Mouse (Mus musculus): Measurements from ENCODE around the gene Sypl2.
"Not testable (repeated sequence)": the region's sequence is repeated elsewhere in the genome, so short reads cannot be mapped to it uniquely, and the experiment has no call there.

Gene Sypl2

DNA sequence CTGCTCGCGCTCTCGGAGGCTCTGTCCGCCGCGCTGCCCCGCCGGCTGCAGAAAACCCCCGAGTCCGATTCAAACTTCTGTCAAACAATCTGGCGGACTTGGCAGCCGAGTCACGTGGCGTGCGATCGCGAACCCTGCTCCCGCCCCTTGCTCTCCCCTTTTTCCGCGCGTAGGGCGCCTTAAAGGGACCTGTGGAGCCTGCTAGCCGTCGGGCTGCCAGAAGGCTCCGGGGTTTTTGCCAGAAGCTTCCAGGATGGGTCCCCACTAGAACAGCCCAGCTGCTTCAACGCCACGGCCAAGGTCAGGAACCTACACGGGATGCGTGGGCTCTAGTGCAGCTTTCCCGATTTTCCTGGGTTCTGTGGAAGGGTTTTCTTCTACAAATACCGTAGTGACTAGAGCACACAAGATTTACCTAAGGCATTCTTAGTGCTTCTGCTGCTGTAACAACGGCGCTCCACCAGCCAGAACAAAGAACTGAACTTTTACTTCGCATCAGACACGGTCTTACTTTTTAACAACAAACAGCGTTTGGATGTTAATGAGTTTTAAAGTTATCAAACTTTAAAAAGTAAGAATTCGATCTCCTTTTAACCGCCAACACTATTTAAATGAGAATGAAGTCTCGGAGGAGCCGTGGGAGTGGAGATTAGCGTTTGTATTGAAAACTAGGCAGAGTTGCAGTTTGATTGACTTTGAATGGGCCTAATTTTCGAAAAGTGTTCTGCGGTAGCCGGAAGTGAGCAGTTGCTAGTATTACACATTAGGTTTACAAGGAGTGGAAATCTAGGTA lies at the start of gene Sypl2:
Sypl2 (minus strand) TSS at position 91 of the 793 bp plus-strand sequence.
- peak; percentile 72 to 82 for DNase-seq

DNA sequence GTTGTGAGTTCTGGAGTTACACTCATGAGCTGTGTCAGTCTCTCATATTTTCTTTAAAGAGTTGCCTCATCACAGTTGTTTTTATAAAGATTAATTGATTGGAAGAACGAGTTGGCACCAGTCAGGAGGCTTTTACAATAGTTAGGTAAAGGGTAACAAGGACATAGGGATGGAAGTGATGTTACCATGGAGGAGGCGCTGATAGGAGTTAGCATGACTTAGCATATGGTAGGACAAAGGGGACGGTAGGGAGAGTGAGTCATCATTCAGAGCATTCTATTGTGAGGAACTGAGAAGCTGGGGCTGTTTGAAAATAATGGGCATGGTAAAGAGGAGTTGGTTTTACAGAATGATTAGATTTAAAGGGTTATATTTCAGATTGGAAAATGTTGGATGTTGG lies 32.9 kb upstream of the Sypl2 start:
- DNase-seq: no peak

DNA sequence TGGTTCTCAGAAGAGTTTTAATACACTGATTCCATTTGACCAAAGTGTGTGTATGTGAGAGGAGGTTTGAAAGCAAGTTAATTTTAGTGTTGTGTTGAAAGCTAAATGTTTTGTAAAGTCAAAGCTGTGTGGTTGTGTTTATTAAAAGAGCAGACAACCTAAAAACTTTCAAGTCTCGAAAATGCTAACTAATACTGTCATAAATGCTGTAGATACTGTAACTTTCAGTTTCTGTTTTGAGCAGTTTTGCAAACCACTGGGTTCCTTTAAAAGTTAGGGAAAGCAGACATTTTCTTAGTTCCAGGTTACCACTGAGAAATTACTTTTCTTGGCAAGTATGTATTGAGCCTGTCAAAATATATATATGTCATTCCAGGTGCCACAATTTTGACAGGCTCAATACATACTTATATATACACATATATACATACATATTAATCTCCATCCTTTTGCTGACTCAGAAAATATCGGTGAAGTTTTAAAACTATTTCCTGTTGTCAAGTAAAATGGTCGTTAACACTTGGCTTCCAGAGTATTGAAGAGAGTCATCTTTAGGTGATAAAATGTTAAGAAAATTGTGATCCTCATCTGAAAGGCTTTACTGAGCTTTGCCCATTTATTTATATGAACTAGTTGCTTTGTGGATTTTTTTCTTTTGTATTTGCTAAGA lies 31.5 kb upstream of the Sypl2 start:
- no peak for DNase-seq

DNA sequence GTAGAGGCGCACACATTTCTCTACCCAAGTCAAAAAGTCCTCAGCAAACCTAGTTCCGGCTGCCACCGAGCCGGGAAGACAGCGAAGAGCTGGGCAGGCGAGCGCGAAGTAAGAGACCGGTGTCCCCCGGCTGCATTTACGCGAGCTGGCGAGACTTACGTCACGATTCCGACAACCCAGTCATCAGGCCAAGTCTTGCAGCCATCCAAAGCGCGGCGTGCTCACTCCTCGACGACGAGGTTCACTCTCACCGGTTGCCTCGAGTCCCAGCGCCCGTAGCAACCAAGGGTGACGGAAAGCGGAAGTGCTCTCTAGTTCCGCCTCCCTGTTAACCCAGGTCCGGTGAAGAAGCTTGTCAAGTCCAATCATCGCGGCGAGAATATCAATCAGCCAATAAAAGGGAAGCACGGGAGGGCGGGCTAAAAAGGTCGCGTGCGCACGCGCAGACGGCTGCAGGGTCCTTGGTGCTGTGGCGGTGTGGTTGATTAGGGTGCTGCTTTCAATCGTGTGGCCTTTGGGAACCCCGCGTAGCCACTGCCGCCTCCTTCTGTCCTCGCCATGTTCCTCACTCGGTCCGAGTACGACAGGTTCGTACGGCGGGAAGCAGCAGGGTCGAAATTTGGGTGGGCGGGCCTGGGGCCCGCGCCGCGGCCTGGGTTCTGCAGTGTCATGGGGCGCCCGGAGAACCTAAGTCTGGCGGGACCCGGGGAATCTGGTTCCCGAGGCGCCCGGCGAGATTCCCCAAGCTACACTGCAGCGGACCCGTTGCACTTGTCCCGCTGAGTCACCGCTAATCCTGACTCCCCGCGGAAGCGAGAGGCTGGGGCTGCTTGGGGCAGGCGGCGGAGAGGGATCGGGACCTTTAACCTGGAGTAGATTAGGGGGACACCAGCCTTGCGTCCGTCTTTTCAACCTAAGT lies 30.5 kb upstream of the Sypl2 start, which contains the start of gene Psma5:
Psma5 (plus strand) TSS at position 208 of the 919 bp plus-strand sequence.
- peak; percentile 96 to 97 for DNase-seq

DNA sequence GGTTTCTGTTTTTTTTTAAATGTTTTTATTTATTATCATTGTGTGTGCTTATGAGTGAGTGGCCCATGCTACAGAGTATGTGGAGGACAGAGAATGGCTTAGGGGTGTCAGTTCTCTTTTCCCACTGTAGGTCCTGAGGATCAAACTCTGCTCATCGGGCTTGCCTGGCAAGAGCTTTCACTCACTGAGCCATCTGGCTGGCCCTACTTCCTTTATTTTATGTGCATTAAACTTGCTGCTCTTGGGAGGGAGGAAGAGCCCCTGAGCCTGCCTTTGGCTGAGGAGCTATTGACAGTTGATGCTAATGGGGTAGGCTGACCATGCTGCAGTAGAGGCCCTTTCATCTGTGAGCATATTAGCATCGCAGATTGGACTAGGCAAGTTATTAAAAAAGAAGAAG lies 20.4 kb upstream of the Sypl2 start:
- DNase-seq: no peak

DNA sequence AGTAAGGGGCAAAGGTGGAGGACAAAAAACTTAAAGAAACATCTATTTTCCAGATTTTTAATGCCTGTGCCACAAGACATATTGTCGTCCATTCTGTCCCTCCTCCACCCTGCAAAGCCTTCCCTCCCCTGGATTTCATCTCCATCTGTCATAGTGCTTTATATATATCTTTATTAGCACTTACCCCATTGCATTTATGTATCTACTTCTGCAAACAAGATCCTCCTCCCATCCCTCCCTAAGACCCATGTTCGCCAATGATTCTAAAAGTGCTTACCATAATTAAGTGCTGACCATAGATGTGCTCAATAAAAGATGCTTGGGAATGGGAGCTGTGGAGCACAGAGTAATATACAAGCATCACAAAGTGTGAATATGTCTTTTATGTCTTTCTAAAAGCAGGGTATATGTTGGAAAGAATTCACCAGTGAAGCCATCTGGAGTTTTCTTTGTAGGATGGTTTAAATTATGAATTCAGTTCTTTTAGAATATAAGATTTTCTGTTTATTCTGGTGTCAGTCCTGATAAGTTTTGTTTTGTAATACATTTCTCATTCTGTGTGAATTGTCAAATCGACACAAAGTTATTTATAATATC lies 14.9 kb upstream of the Sypl2 start:
- no peak for DNase-seq

DNA sequence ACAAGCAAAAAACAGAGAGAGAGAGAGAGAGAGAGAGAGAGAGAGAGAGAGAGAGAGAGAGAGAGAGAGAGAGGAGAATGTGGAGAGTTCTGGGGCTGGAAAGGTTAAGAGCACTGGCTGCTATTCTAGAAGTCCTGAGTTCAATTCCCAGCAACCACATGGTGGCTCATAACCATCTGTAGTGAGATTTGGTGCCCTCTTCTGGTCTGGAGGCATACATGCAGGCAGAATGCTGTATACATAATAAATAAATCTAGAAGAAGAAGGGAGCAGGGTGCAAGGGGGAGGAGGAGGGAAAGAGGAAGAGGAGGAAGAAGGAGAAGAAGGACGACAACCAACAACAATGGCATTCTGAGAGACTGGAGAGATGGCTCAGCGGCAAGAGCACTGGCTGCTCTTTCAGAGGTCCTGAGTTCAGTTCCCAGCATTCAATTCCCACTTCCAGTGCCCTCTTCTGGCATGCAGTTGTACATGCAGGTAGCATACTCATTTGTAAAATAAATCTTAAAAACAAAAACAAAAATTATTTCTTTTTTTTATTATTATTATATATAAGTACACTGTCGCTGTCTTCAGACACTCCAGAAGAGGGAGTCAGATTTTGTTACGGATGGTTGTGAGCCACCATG lies 11.1 kb upstream of the Sypl2 start:
- DNase-seq: not testable (repeated sequence)

DNA sequence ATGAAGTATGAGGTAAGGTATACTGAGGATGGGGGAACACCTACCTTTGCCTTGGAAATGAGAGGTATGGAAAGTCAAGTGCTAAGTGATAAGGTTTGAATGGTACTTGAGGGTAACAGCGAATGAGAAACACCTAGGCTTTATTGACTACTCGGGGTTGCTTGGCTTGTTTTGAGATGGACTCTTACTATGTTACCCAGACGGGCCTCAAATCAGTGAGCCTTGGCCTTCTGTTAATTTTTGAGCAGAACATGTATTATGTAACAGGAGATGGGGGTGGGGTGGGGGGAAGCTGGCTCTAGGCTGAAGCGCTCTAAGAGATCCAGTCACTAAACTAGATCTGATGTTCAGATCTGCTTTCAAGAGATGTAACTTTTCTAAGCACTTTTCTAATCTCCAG lies 5.2 kb upstream of the Sypl2 start:
- no peak for DNase-seq

DNA sequence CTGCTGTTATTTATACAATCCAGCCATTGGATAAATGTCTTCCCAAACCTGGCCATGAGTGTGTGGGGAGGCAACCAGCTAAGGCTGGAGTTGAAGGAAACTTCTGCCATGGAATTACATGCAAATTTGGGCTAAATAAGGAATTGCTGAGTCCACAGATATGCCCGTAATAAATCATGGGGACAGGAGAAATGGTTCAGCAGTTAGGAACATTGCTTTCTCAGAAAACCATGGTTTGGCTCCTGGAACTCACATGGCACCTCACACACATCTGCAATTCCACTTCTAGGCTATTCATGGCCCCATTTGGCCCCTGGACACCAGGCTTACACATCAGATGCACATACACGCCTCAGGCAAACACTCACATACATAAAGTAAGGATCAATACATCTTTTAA lies 1.1 kb upstream of the Sypl2 start:
- no peak for DNase-seq

DNA sequence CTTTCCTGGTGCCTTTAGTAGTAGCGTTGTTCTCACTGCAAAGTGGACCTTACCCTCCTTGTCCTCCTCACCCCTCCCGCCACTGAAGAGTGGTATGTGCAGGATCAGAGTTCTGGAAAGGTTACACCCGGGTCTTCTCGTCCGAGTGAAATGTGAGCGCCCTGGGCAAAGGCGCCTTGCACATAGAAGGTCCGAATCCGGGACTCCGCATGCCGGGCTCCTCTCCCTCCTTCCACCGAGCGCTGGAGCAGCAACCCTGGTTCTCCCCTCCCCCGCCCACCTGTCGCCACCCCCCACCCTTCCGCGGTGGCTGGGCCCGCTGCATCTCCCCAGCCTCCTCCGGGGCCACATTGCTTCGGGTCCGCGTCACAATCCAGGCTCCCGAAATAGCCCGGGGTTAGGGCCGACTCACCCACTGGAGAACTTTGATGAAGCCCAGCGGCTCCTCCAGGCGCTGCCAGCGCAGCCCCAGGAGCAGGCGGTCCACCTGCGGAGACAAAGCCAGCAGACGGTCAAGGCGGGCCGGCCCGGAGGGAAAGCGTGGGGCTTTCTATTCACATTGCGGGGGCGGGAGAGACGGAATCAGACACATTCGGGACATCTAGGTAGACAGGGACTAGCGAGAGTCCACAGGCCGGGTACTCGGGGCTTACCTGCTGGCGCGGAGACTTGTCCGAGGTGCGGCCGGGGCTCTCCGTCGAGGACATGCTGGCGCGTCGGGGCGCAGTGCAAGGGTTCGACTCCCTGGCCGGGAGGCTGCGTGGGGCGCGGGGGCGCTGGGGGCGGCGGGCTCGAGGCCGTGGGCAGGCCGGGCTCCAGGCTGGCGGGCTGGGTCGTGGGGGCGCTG lies 514 bp downstream of the Sypl2 start:
- peak; percentile 45 to 67 for DNase-seq

DNA sequence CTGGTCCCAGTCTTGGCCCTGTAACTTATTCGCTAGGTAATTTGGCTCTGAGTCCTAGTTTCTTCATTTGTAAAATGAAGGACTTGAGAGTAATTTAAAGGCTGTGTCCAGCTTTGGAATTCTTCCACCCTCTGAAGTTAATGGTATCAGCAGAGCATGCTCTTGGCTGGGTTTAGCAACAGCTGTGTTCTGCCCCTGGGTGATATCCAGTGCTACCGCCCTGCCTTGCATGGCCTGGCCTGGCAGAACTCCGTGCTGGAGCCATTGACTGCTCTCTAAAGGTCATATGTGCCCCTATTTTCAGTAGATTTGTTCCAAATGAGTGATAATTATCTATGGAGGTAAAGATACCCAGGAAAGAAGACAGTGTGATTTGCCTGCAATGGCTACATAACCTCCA lies 5.8 kb downstream of the Sypl2 start:
- no peak for DNase-seq

DNA sequence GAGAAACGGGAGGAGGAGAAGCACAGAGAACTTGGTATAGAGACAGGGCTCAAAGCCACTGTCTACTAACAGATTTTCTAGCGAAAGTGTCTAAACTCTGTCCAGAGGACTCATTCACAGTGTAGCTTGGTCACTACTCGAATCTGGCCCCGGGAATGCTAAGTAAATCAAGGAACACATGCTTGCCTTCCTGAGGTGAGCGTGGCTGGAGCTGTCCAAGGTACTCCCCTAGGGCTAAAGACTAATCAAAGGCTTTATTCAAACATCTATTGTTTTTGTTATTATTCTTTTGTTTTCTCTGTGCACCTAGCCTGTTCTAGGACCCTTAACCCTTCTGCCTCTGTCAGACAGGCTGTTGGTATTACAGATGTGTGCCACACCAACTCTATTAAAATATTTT lies 11.7 kb downstream of the Sypl2 start:
- DNase-seq: peak; percentile 63 to 67

DNA sequence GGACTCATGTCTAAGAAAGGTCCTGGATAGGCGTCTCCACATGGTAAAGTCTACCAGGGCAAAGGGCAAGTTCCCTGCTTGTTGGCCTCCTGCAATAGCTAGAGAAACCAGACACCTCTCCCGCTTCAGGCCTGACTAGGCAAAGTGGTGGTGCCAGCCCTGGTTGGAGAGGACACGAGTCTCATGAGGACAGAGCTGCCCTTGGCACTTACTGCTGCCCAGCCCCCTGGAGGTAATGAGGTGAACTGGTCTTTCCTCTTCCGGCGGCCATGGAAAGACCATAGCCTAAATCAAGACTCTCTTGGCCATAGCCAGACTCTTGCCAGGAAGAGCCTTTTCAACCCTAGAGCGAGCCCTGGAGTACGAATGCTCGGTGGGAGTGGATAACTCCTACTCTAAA lies 14.0 kb downstream of the Sypl2 start:
- DNase-seq: peak in 1 of 2 experiments; percentile 43

DNA sequence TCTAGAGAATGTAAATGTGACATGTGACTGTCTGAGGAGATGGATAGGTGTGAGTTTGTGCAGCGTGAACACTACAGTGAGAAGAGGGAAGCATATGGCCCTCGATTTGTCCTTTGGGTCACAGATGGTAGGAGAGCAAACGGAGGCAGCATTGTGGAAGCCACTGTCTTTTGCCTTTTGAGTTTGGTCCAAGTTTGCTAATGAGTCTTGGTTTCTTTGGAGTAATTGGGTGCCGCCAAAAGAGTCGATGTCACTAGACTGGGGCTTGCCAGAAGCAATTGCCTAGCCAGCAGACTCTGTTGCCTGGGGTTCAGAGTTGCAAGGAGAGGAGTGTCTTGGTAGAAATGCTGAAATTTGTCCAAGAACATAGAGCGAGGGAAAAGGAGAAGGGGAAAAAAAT lies 14.6 kb downstream of the Sypl2 start:
- no peak for DNase-seq

DNA sequence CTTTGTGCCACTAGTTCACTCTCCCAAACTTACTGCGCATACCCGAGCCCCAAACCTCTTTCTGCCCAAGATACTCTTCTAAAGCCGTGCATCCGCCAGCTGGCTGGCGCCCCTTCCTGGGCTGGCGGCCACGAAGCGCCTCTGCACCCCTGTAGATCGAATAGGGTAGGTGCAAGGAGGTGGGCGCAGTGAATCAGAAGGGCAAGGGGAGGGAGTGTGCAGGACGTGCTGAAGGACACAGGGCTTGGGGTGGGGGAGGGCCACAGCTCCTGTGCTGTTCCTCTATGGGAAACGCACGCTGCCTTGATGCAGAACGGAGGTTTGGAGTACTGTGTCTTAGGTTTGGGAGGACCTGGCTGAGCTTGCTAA lies 15.7 kb downstream of the Sypl2 start, which contains the start of gene Atxn7l2:
Atxn7l2 (minus strand) TSS at position 164 of the 369 bp plus-strand sequence.
- peak; percentile 63 to 78 for DNase-seq

DNA sequence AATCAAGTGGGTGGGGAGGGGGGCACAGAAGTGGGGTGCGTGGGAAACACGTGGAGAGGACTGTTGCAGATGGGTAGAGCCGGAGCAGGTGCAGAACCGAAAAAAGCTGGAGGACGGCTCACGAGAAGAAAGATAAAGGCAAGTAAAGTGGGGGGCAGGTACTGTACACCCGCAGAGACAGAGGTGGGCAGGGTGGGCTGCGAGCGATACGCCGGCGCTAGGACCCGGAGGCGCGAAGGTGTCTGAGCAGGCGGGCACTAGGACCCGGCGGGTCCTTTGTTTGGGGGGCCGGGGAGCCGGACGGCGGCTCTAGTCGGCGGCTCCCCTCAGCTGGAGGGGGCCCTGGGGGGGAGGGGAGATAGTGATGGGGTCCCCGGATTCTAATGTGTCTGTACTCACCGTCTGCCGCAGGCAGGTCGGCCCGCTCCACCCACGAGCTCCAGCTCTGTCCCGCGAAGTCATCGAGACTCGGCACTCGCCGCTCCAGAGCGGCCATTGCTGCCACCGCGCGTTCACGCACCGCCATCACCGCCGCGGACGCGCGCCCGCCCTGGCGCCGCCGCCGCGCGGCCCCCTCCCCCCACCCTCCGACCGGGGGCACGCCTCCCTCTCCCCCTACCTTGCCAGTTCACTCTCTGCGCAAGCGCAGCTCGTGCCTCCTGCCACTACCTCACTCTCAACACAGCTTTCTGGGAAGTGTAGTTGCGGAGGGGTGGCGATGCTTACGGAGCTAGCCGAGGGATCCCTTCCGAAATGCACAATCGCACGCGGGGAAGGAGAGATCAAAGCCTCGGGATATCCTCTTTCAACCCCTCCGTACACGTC lies 16.3 kb downstream of the Sypl2 start:
- DNase-seq: peak; percentile 93 to 96

DNA sequence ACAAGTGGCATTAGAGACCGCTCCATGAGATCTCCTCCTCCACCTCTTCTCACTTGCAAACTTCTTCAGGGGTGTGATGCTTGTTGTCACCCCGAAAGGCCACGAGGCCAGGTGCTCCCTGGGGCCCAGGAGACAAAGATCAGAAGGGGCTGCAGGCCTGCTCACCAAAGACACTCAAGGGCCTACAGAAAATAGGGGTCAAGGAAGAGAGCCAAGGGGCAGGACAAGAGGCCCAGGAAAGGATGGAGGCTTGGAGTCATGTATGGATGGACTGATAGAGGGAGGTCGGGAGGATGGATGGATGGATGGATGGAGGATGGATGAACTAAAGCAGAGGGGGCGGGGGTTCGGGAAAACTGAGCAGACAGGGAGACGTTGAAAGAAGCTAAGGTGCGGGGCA lies 16.9 kb downstream of the Sypl2 start:
- no peak for DNase-seq

DNA sequence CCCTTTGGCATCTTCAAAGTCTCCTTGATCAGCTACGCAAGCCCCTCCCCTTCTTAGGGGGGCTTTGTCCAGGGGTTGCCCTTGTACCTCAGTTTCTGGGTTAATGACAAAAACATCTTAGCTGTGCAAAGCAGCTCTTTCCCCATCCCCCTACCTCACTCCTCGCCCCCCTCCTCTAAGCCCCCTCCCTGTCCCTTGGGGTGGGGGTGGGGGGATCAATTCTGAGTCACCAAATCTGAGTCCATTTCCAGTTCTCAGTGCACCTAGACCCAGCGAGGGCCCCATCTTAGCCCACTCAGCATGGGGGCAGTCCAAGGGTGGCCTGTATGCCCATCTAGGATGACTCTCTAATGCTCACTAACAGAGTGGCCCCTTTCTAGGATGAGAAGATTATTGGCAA lies 17.4 kb downstream of the Sypl2 start:
- DNase-seq: no peak

DNA sequence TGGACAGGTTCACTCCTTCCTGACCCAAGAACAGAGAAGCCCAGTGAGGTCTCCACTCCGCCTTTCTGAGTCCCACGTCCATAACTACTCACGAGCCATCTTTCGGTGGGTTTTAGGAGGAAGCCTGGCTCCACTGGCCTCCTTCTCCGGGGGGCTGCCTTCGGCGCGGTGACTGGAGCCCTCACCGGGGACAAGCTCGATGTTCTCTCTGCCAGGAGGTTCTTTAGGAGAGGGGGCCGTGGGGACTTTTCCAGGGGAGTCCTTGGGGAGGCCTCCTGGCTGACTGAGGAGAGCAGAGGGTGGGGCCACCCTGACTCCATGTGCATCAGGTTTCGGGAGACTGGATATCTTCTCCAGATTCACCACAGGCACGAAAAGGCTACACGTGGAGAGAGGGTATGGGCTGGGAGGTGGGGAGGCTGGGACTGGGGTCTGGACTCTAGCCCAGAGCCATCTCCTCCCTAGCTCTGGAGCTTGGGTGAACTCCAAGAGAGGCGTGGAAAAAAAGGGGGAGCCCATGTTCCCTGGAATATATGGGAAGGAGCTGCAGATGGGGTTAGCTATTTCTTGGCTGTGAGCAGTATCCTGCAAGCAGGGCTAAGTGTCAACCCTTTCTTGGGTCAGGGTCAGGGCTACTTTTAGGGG lies 19.6 kb downstream of the Sypl2 start:
- DNase-seq: peak; percentile 59 to 70

DNA sequence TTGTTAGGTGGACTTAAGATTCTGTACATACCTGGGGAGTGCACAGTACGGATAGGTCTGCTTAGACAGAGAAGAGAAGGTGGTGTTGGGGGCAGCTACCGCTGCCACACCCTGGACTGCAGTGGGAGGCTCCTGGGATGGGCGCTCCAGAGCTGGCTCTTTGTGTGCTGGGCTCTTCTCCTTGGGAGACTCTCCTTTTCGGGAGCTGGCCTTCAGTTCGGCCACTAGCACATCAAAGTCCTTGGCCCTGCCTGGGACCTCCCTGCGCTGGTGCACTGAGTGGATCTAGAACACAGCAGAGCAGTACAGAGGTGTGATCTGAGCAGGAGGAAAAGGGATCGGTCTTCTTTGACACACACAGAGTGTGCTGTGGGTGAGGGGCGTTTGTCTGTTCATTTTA lies 20.8 kb downstream of the Sypl2 start:
- DNase-seq: peak in 1 of 2 experiments; percentile 0
